In the genomic region with DNA sequence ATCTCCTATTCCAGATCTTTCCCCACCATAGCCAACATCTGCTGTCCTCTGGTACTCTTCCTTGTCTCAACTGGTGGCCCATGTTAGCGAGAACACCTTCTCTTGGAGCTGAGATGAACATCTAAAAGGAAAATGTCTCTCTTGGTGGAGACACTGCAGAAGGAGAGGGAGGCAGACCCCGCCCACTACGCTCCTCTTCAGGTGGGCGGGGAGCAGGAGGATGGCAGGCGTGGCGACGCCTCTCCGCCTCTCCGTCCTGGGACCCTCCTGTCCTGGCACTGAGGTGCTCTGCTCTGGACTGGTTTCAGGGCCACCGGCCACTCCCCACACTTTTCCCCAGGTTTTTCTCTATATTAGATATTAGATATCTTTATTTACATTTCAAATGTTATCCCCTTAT, we compare ENCODE assay signal across 1 mouse cellular context.
TF ChIP-seq lines count a peak whose summit lies in the region.

No protein-coding gene starts in this region.

TF ChIP-seq in CH12.LX, 34 proteins besides CTCF, POLR2A, EP300 and RAD21 (continued from another document):
- no peak for TF ChIP-seq ZMIZ1 (IDR thresholded peaks at IDR 0.05; ENCODE audit: low read depth, low read length)
